Mouse (Mus musculus): ENCODE data around the gene Sptlc2.

DNA sequence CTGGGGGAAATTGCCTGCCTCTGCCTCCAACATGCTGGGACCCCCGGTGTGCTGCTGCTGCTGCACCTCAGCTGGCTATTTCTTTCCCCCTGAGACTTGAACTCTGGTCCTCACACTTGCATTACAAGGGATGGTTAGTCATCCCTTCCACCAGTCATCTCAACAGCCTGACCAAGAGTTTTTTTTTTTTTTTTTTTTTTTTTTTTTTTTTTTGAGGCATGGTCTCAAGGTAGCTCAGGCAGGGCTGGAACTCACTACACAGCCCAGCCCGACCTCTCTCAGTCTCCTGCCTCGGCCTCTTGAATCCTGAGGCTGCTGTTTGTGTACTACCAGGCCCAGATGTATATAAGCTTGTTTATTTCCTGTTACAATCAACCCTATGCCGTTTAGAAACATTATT, 103.9 kb downstream of the Sptlc2 start:
- TF ChIP-seq CTCF (IDR thresholded peaks at IDR 0.05; ENCODE audit: extremely low read depth, insufficient read depth, low read length) (no peak), POLR2A (IDR thresholded peaks at IDR 0.05; ENCODE audit: extremely low read depth, insufficient read depth, low read length) (no peak)

Measured in cortical plate, adult 2 months (tissue).